Mouse (Mus musculus): ENCODE results near the gene Tyw5. TPM values are rescaled to one million over a fixed set of nuclear protein-coding genes. Genes with fewer than 3 reads are reported as not detected.

Gene Tyw5
- polyA plus RNA-seq, 1 experiment from 2014 or later = 11.6 TPM

GRCm38 (mm10) chr1:57390993-57391790 is 15.7 kb downstream of the Tyw5 start:
- no peak for TF ChIP-seq CTCF (IDR thresholded peaks at IDR 0.05; ENCODE audit: low read depth)
- TF ChIP-seq EP300 (IDR thresholded peaks at IDR 0.05; ENCODE audit: low read depth) = 0 out of 2 replicates have a peak, but pooled peaks have one; percentile 9
- 73% methylated on average over 4 of the region's 4 CpGs for WGBS (ENCODE audit: insufficient replicate concordance)

GRCm38 (mm10) chr1:57388402-57389155 is 18.3 kb downstream of the Tyw5 start:
- H3K4me2 ChIP-seq (ENCODE audit: low read depth, low read length) = no peak overlapping the region
- H3K27ac ChIP-seq (ENCODE audit: low read depth) = no peak overlapping the region
- no peak overlapping the region for H3K9ac ChIP-seq (replicated peaks)
- 76% methylated on average over 8 of the region's 8 CpGs for WGBS (ENCODE audit: insufficient replicate concordance)
- TF ChIP-seq EP300 (IDR thresholded peaks at IDR 0.05; ENCODE audit: low read depth) = no peak
- no peak for TF ChIP-seq CTCF (IDR thresholded peaks at IDR 0.05; ENCODE audit: low read depth)
- no peak for ATAC-seq
- H3K4me1 ChIP-seq (ENCODE audit: insufficient read depth) = peaks cover 4% of the 10 kb centered on the region; the same call in 1 of the 2 replicates
- H3K27me3 ChIP-seq (ENCODE audit: insufficient read depth, low read length) = no peaks in the 10 kb centered on the region
- DNase-seq = no peak
- H3K9me3 ChIP-seq (ENCODE audit: low read length) = no peaks in the 10 kb centered on the region
- peaks cover 6% of the 10 kb centered on the region; the same call in 1 of the 2 replicates for H3K36me3 ChIP-seq (replicated peaks; ENCODE audit: insufficient read depth, low read length)
- no peak overlapping the region for H3K4me3 ChIP-seq (ENCODE audit: low read depth, low read length)

More at GRCm38 (mm10) chr1:57390993-57391790, 15.7 kb downstream of the Tyw5 start:
- Histone ChIP-seq H3K36me3 (replicated peaks; ENCODE audit: insufficient read depth, low read length) (peaks cover 6% of the 10 kb centered on the region), H3K9me3 (ENCODE audit: low read length) (no peaks in the 10 kb centered on the region), H3K4me2 (ENCODE audit: low read depth, low read length) (peak overlapping the region; percentile 38), H3K4me1 (ENCODE audit: insufficient read depth) (peaks cover 4% of the 10 kb centered on the region; the same call in 1 of the 2 replicates), H3K4me3 (ENCODE audit: low read depth, low read length) (no peak overlapping the region), H3K9ac (replicated peaks) (no peak overlapping the region), H3K27ac (ENCODE audit: low read depth) (peak overlapping the region; percentile 62; the same call in 1 of the 2 replicates), H3K27me3 (ENCODE audit: insufficient read depth, low read length) (no peaks in the 10 kb centered on the region)
- DNase-seq (no peak), ATAC-seq (peak; percentile 56; the same call in 1 of the 2 replicates)

GRCm38 (mm10) chr1:57387876-57388275 is 19.0 kb downstream of the Tyw5 start:
- no peaks in the 10 kb centered on the region for H3K27me3 ChIP-seq (ENCODE audit: insufficient read depth, low read length)
- ATAC-seq = no peak
- H3K9ac ChIP-seq (replicated peaks) = no peak overlapping the region
- H3K27ac ChIP-seq (ENCODE audit: low read depth) = no peak overlapping the region
- H3K4me3 ChIP-seq (ENCODE audit: low read depth, low read length) = no peak overlapping the region
- no peaks in the 10 kb centered on the region for H3K9me3 ChIP-seq (ENCODE audit: low read length)
- WGBS (ENCODE audit: insufficient replicate concordance) = 63% methylated on average over 2 of the region's 2 CpGs
- H3K36me3 ChIP-seq (replicated peaks; ENCODE audit: insufficient read depth, low read length) = peaks cover 4% of the 10 kb centered on the region; the same call in 1 of the 2 replicates
- TF ChIP-seq CTCF (IDR thresholded peaks at IDR 0.05; ENCODE audit: low read depth) (no peak), EP300 (IDR thresholded peaks at IDR 0.05; ENCODE audit: low read depth) (no peak)
- H3K4me1 ChIP-seq (ENCODE audit: insufficient read depth) = peaks cover 2% of the 10 kb centered on the region; the same call in 1 of the 2 replicates
- no peak for DNase-seq
- no peak overlapping the region for H3K4me2 ChIP-seq (ENCODE audit: low read depth, low read length)

- DNase-seq (no peak), ATAC-seq (no peak)
- H3K4me3 ChIP-seq (ENCODE audit: low read depth, low read length) = no peak overlapping the region
- H3K36me3 ChIP-seq (replicated peaks; ENCODE audit: insufficient read depth, low read length) = peaks cover 4% of the 10 kb centered on the region; the same call in 1 of the 2 replicates
- no peak overlapping the region for H3K4me2 ChIP-seq (ENCODE audit: low read depth, low read length)
- H3K27ac ChIP-seq (ENCODE audit: low read depth) = no peak overlapping the region
- no peaks in the 10 kb centered on the region for H3K9me3 ChIP-seq (ENCODE audit: low read length)
- TF ChIP-seq CTCF (IDR thresholded peaks at IDR 0.05; ENCODE audit: low read depth) (no peak), EP300 (IDR thresholded peaks at IDR 0.05; ENCODE audit: low read depth) (no peak)
- no peak overlapping the region for H3K9ac ChIP-seq (replicated peaks)
- H3K27me3 ChIP-seq (ENCODE audit: insufficient read depth, low read length) = no peaks in the 10 kb centered on the region
- no peaks in the 10 kb centered on the region for H3K4me1 ChIP-seq (ENCODE audit: insufficient read depth)
Observed at GRCm38 (mm10) chr1:57386519-57386918, 20.4 kb downstream of the Tyw5 start.

GRCm38 (mm10) chr1:57377376-57378341 is 29.2 kb downstream of the Tyw5 start, which contains the start of gene 1700066M21Rik:
Gene 1700066M21Rik (plus strand): TSS chr1:57377620.
- no peak for TF ChIP-seq CTCF (IDR thresholded peaks at IDR 0.05; ENCODE audit: low read depth)
- TF ChIP-seq EP300 (IDR thresholded peaks at IDR 0.05; ENCODE audit: low read depth) = no peak
- Histone ChIP-seq H3K36me3 (replicated peaks; ENCODE audit: insufficient read depth, low read length) (peaks cover 3% of the 10 kb centered on the region; the same call in 1 of the 2 replicates), H3K4me3 (ENCODE audit: low read depth, low read length) (peak within 1 kb of the TSS; percentile 92), H3K9ac (replicated peaks) (peak within 1 kb of the TSS; percentile 92), H3K27ac (ENCODE audit: low read depth) (peak within 1 kb of the TSS; percentile 75), H3K27me3 (ENCODE audit: insufficient read depth, low read length) (no peaks in the 10 kb centered on the region), H3K4me1 (ENCODE audit: insufficient read depth) (peaks cover 8% of the 10 kb centered on the region), H3K9me3 (ENCODE audit: low read length) (no peaks in the 10 kb centered on the region), H3K4me2 (ENCODE audit: low read depth, low read length) (peak within 1 kb of the TSS; percentile 92)
- ATAC-seq (peak; percentile 98), DNase-seq (peak; percentile 97)
- WGBS (ENCODE audit: insufficient replicate concordance) = under 1% methylated on average over 80 of the region's 81 CpGs

Measured in liver, postnatal 0 days (tissue).